Mouse (Mus musculus) MEL (cell line): ENCODE data around the gene Zkscan6. TPM values are rescaled to one million over a fixed set of nuclear protein-coding genes. Genes with fewer than 3 reads are reported as not detected.
A peak's percentile ranks its signal among the peaks of the same experiment; 100 is the strongest.

ENCODE experiments used
- DNase-seq: peaks from one replicate; pipeline ENCODE4 v3.0.0; 2011; ENCODE audit warnings: low read depth, low spot score
- H3K27ac ChIP-seq: 2 replicates; pipeline ENCODE4 v1.5.1; 2012; ENCODE audit warnings: low read depth, mild to moderate bottlenecking, control low read depth, low read length, moderate library complexity; ENCODE audit not compliant: control insufficient read depth
- H3K27me3 ChIP-seq, 2 experiments: fragments of 150-350 bp in 1 of 2; sonication (generic) in 1 of 2; 2 replicates each; pipeline ENCODE4 v1.6.1; 2012; ENCODE audit warnings: low read length in 2 of 2, mild to moderate bottlenecking in 2 of 2, improper control_type of control experiment in 1 of 2, moderate library complexity in 1 of 2; ENCODE audit not compliant: insufficient read depth in 2 of 2, control insufficient read depth in 1 of 2
- H3K36me3 ChIP-seq, 2 experiments: 2 replicates each; pipeline ENCODE4 v1.6.1; 2012 to 2014; ENCODE audit warnings: low read length in 2 of 2, improper control_type of control experiment in 1 of 2, inconsistent platforms in 1 of 2, mild to moderate bottlenecking in 1 of 2; ENCODE audit not compliant: insufficient read depth in 2 of 2, control insufficient read depth in 1 of 2
- H3K4me1 ChIP-seq, 2 experiments: fragments of 150-350 bp in 1 of 2; sonication (generic) in 1 of 2; 2 replicates each; pipeline ENCODE4 v1.6.1; 2012; ENCODE audit warnings: low read length in 2 of 2, improper control_type of control experiment in 1 of 2, mild to moderate bottlenecking in 1 of 2; ENCODE audit not compliant: insufficient read depth in 2 of 2, control insufficient read depth in 1 of 2
- H3K4me3 ChIP-seq, 2 experiments: fragments of 150-350 bp in 1 of 2; sonication (generic) in 1 of 2; 2 replicates each; pipeline ENCODE4 v1.5.1; 2012; ENCODE audit warnings: low read depth in 2 of 2, low read length in 2 of 2, mild to moderate bottlenecking in 2 of 2, moderate library complexity in 2 of 2, control low read depth in 1 of 2, improper control_type of control experiment in 1 of 2; ENCODE audit not compliant: control insufficient read depth in 1 of 2, insufficient read depth in 1 of 2
- H3K79me2 ChIP-seq: 2 replicates; pipeline ENCODE4 v1.6.1; 2012; ENCODE audit warnings: mild to moderate bottlenecking, low read length, moderate library complexity; ENCODE audit not compliant: control insufficient read depth, poor library complexity, insufficient read depth
- H3K9ac ChIP-seq: 2 replicates; pipeline ENCODE4 v1.6.1; 2012; ENCODE audit warnings: low read depth, mild to moderate bottlenecking, control low read depth, low read length, moderate library complexity; ENCODE audit not compliant: control insufficient read depth, poor library complexity, severe bottlenecking
- H3K9me3 ChIP-seq: fragments of 150-350 bp; sonication (generic); replicated peaks from 2 replicates; pipeline ENCODE4 v1.6.1; 2012; ENCODE audit warnings: mild to moderate bottlenecking, low read length, improper control_type of control experiment, moderate library complexity; ENCODE audit not compliant: insufficient read depth
- BHLHE40 ChIP-seq: IDR thresholded peaks from 2 replicates; pipeline ENCODE4 v1.6.1; 2012; ENCODE audit warnings: low read depth, mild to moderate bottlenecking, inconsistent platforms, low read length, improper control_type of control experiment, borderline replicate concordance
- CHD1 ChIP-seq: IDR thresholded peaks from 2 replicates; pipeline ENCODE4 v1.6.1; 2012; ENCODE audit warnings: low read depth, mild to moderate bottlenecking, inconsistent platforms, low read length, improper control_type of control experiment
- CHD2 ChIP-seq: IDR thresholded peaks from 2 replicates; pipeline ENCODE4 v1.6.1; 2011; ENCODE audit warnings: low read length, improper control_type of control experiment
- CTCF ChIP-seq, 3 experiments: IDR thresholded peaks in 2 of 3; conservative IDR thresholded peaks in 1 of 3; 2 replicates each; pipeline ENCODE4 v1.5.1; 2011 to 2012; ENCODE audit warnings: low read length in 3 of 3, low read depth in 2 of 3, mild to moderate bottlenecking in 2 of 3, improper control_type of control experiment in 1 of 3, inconsistent platforms in 1 of 3, mixed read lengths in 1 of 3, moderate library complexity in 1 of 3; ENCODE audit not compliant: control insufficient read depth in 1 of 3, insufficient read depth in 1 of 3, poor library complexity in 1 of 3, severe bottlenecking in 1 of 3
- E2F4 ChIP-seq: IDR thresholded peaks from 2 replicates; pipeline ENCODE4 v1.6.1; 2011; ENCODE audit warnings: low read depth, low read length, improper control_type of control experiment, borderline replicate concordance
- ELF1 ChIP-seq: IDR thresholded peaks from 2 replicates; pipeline ENCODE4 v1.6.1; 2014; ENCODE audit warnings: low read depth, mild to moderate bottlenecking, inconsistent platforms, low read length, improper control_type of control experiment, moderate library complexity
- ETS1 ChIP-seq: IDR thresholded peaks from 2 replicates; pipeline ENCODE4 v1.6.1; 2012; ENCODE audit warnings: low read depth, mild to moderate bottlenecking, inconsistent platforms, low read length, improper control_type of control experiment, moderate library complexity
- GABPA ChIP-seq: IDR thresholded peaks from 2 replicates; pipeline ENCODE4 v1.6.1; 2012; ENCODE audit warnings: low read depth, mild to moderate bottlenecking, inconsistent platforms, low read length, improper control_type of control experiment, moderate library complexity
- GATA1 ChIP-seq: IDR thresholded peaks from 2 replicates; pipeline ENCODE4 v1.6.1; 2011; ENCODE audit warnings: low read depth, low read length, improper control_type of control experiment
- HCFC1 ChIP-seq: IDR thresholded peaks from 2 replicates; pipeline ENCODE4 v1.6.1; 2012; ENCODE audit warnings: low read depth, mild to moderate bottlenecking, inconsistent platforms, low read length, improper control_type of control experiment, moderate library complexity
- JUND ChIP-seq: IDR thresholded peaks from 2 replicates; pipeline ENCODE4 v1.6.1; 2011; ENCODE audit warnings: low read depth, mild to moderate bottlenecking, improper control_type of control experiment, low read length
- KAT2A ChIP-seq: conservative IDR thresholded peaks from 2 replicates; pipeline ENCODE4 v1.6.1; 2012; ENCODE audit warnings: low read depth, low read length, improper control_type of control experiment, inconsistent platforms
- MAFK ChIP-seq: IDR thresholded peaks from 2 replicates; pipeline ENCODE4 v1.6.1; 2011; ENCODE audit warnings: low read depth, mild to moderate bottlenecking, low read length, improper control_type of control experiment, borderline replicate concordance
- MAZ ChIP-seq: IDR thresholded peaks from 2 replicates; pipeline ENCODE4 v1.6.1; 2012; ENCODE audit warnings: low read depth, mild to moderate bottlenecking, inconsistent platforms, low read length, improper control_type of control experiment
- MEF2A ChIP-seq: IDR thresholded peaks from 2 replicates; pipeline ENCODE4 v1.6.1; 2014; ENCODE audit warnings: low read depth, mild to moderate bottlenecking, inconsistent platforms, low read length, improper control_type of control experiment; ENCODE audit not compliant: poor library complexity, insufficient replicate concordance, severe bottlenecking; ENCODE audit errors: extremely low read depth
- MXI1 ChIP-seq: IDR thresholded peaks from 2 replicates; pipeline ENCODE4 v1.6.1; 2011; ENCODE audit warnings: mild to moderate bottlenecking, low read depth, low read length, improper control_type of control experiment
- MYB ChIP-seq: IDR thresholded peaks from 2 replicates; pipeline ENCODE4 v1.6.1; 2011; ENCODE audit warnings: mild to moderate bottlenecking, low read depth, low read length, improper control_type of control experiment
- MYC ChIP-seq: IDR thresholded peaks from 2 replicates; pipeline ENCODE4 v1.6.1; 2011; ENCODE audit warnings: low read depth, mild to moderate bottlenecking, low read length, improper control_type of control experiment, moderate library complexity
- NELFE ChIP-seq: IDR thresholded peaks from 2 replicates; pipeline ENCODE4 v1.6.1; 2011; ENCODE audit warnings: low read depth, low read length, improper control_type of control experiment
- NRF1 ChIP-seq: IDR thresholded peaks from 2 replicates; pipeline ENCODE4 v1.6.1; 2014; ENCODE audit warnings: low read depth, mild to moderate bottlenecking, inconsistent platforms, low read length, improper control_type of control experiment, moderate library complexity; ENCODE audit not compliant: poor library complexity, insufficient read depth, severe bottlenecking
- POLR2A ChIP-seq, 2 experiments: IDR thresholded peaks; 2 replicates each; pipeline ENCODE4 v1.6.1; 2011 to 2012; ENCODE audit warnings: low read length in 2 of 2, mild to moderate bottlenecking in 2 of 2, control low read depth in 1 of 2, improper control_type of control experiment in 1 of 2, low read depth in 1 of 2, moderate library complexity in 1 of 2; ENCODE audit not compliant: control insufficient read depth in 1 of 2, insufficient read depth in 1 of 2, poor library complexity in 1 of 2
- POLR2AphosphoS2 ChIP-seq: IDR thresholded peaks from 2 replicates; pipeline ENCODE4 v1.6.1; 2011; ENCODE audit warnings: low read length, improper control_type of control experiment
- POLR2AphosphoS5 ChIP-seq: IDR thresholded peaks from 2 replicates; pipeline ENCODE4 v1.6.1; 2012; ENCODE audit warnings: low read depth, borderline replicate concordance, mild to moderate bottlenecking, inconsistent platforms, low read length, moderate library complexity, mixed read lengths
- RAD21 ChIP-seq: IDR thresholded peaks from 2 replicates; pipeline ENCODE4 v1.6.1; 2011; ENCODE audit warnings: mild to moderate bottlenecking, low read depth, low read length, improper control_type of control experiment
- RCOR1 ChIP-seq: IDR thresholded peaks from 2 replicates; pipeline ENCODE4 v1.6.1; 2012; ENCODE audit warnings: low read depth, mild to moderate bottlenecking, inconsistent platforms, low read length, improper control_type of control experiment
- SIN3A ChIP-seq: IDR thresholded peaks from 2 replicates; pipeline ENCODE4 v1.6.1; 2012; ENCODE audit warnings: low read length, improper control_type of control experiment, inconsistent platforms
- TAL1 ChIP-seq: IDR thresholded peaks from 2 replicates; pipeline ENCODE4 v1.6.1; 2012; ENCODE audit warnings: mild to moderate bottlenecking, inconsistent platforms, low read length, moderate library complexity, mixed read lengths
- TBP ChIP-seq: IDR thresholded peaks from 2 replicates; pipeline ENCODE4 v1.8.0; 2011; ENCODE audit warnings: low read depth, low read length, improper control_type of control experiment
- TCF12 ChIP-seq: IDR thresholded peaks from 2 replicates; pipeline ENCODE4 v1.6.1; 2014; ENCODE audit warnings: low read depth, mild to moderate bottlenecking, inconsistent platforms, low read length, improper control_type of control experiment, moderate library complexity
- UBTF ChIP-seq: IDR thresholded peaks from 2 replicates; pipeline ENCODE4 v1.6.1; 2012; ENCODE audit warnings: low read depth, mild to moderate bottlenecking, inconsistent platforms, low read length, improper control_type of control experiment, moderate library complexity, borderline replicate concordance; ENCODE audit not compliant: insufficient read depth
- USF1 ChIP-seq: IDR thresholded peaks from 2 replicates; pipeline ENCODE4 v1.6.1; 2014; ENCODE audit warnings: low read depth, mild to moderate bottlenecking, inconsistent platforms, low read length, improper control_type of control experiment, moderate library complexity
- USF2 ChIP-seq, 2 experiments: IDR thresholded peaks; 2 replicates each; pipeline ENCODE4 v1.6.1; 2011 to 2012; ENCODE audit warnings: improper control_type of control experiment in 2 of 2, low read length in 2 of 2, borderline replicate concordance in 1 of 2, inconsistent platforms in 1 of 2, low read depth in 1 of 2, mild to moderate bottlenecking in 1 of 2; ENCODE audit not compliant: insufficient read depth in 1 of 2
- ZC3H11A ChIP-seq: IDR thresholded peaks from 2 replicates; pipeline ENCODE4 v1.6.1; 2012; ENCODE audit warnings: low read depth, mild to moderate bottlenecking, inconsistent platforms, low read length, improper control_type of control experiment
- ZKSCAN1 ChIP-seq: IDR thresholded peaks from 2 replicates; pipeline ENCODE4 v1.6.1; 2012; ENCODE audit warnings: low read depth, mild to moderate bottlenecking, inconsistent platforms, low read length, improper control_type of control experiment, moderate library complexity
- ZNF384 ChIP-seq: IDR thresholded peaks from 2 replicates; pipeline ENCODE4 v1.6.1; 2012; ENCODE audit warnings: low read depth, mild to moderate bottlenecking, inconsistent platforms, low read length, improper control_type of control experiment
- polyA plus RNA-seq, 2 experiments: library from polyadenylated mRNA; stranded (reverse) in 1 of 2; unstranded in 1 of 2; fragments of >175 nt in 1 of 2; fragments of >200 nt in 1 of 2; gene quantifications; 2 replicates each; pipeline versions ENCODE4 v1.2.1 to v1.2.4; 2012; ENCODE audit warnings: low replicate concordance in 2 of 2, low read depth in 1 of 2; ENCODE audit not compliant: insufficient read length in 2 of 2, insufficient read depth in 1 of 2, missing spikeins in 1 of 2
- total RNA-seq: library from RNA; depleted of rRNA; stranded (reverse); fragments of 300-350 nt; gene quantifications from 2 replicates; pipeline ENCODE4 v1.2.3, GENCODE M21; 2012; rRNA removed

The Zkscan6 gene
- total RNA-seq (16.5 and 18.1 TPM in 2 replicates), polyA plus RNA-seq (10 to 100 TPM in 1 of 2 experiments, not detected in 1; 12.0 TPM)

DNA sequence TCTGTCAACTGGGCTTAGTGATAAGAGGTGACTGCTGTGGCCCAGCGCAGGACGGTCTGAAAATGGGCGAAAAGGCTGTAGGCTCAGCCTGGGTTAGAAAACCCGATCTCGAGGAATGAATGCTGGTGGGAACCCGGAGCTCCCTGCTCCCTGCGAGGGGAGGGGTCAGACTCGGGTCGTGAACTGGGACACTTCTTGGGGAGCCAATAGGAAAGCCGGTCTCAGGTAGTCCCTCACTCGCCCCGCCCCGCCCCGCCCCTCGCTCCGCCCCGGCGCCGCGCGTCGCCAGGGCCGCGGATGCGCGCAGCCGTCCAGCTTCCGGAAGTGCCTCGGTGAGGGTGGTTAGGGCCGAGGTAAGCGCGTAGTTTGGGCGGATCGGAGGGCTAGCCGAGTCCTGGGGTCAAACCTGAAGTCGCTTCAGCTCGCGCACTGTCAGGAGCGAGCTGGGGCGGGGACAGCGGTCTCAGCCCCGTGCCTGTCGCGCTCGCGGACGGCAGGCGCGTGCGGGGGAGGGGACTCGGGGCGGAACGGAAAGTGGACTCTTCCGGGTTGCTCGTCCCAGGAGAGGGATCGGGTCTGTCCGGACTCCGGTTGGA lies at the start of gene Zkscan6:
Zkscan6 (plus strand) TSS at position 267 of the 596 bp plus-strand sequence.
- H3K9ac ChIP-seq = peak within 1 kb of the TSS; percentile 76
- peaks cover 0 to 22% of the 10 kb centered on the region in 2 experiments; a peak in 2 of 4 replicates for H3K36me3 ChIP-seq
- H3K4me1 ChIP-seq = peaks cover 4 to 11% of the 10 kb centered on the region in 2 experiments; a peak in 3 of 4 replicates
- H3K27me3 ChIP-seq = no peaks in the 10 kb centered on the region
- peak within 1 kb of the TSS; percentile 75 to 93 for H3K4me3 ChIP-seq
- H3K79me2 ChIP-seq = peaks cover 17% of the 10 kb centered on the region
- peak within 1 kb of the TSS; percentile 77 for H3K27ac ChIP-seq
- DNase-seq = peak; percentile 97
- H3K9me3 ChIP-seq = no peaks in the 10 kb centered on the region
- TF ChIP-seq MAZ = peak; percentile 58
- TF ChIP-seq NELFE = peak; percentile 80
- TF ChIP-seq SIN3A = peak; percentile 82
- peak; percentile 58; the same call in 1 of the 2 replicates for TF ChIP-seq TBP
- peak; percentile 87 for TF ChIP-seq POLR2AphosphoS2
- no peak for TF ChIP-seq GATA1
- no peak for TF ChIP-seq ETS1
- no peak for TF ChIP-seq MAFK
- no peak for TF ChIP-seq USF2 (IDR thresholded peaks at IDR 0.05; ENCODE audit: borderline replicate concordance in 1 of 2, insufficient read depth in 1 of 2, low read depth in 1 of 2, low read length in 2 of 2)
- TF ChIP-seq USF1 = no peak
- no peak for TF ChIP-seq ZNF384
- TF ChIP-seq JUND = no peak
- no peak for TF ChIP-seq ZKSCAN1
- no peak for TF ChIP-seq MYB
- TF ChIP-seq E2F4 = no peak
- TF ChIP-seq KAT2A = peak; percentile 22; the same call in 1 of the 2 replicates
- TF ChIP-seq RAD21 = no peak
- peak; percentile 58; the same call in 1 of the 2 replicates for TF ChIP-seq BHLHE40
- peak; percentile 61 for TF ChIP-seq NRF1
- peak; percentile 61 to 88 for TF ChIP-seq POLR2A (IDR thresholded peaks at IDR 0.05; ENCODE audit: control insufficient read depth in 1 of 2, insufficient read depth in 1 of 2, low read depth in 1 of 2, low read length in 2 of 2, poor library complexity in 1 of 2)
- TF ChIP-seq GABPA = no peak
- TF ChIP-seq HCFC1 = peak; percentile 76
- peak; percentile 22; the same call in 1 of the 2 replicates for TF ChIP-seq UBTF
- TF ChIP-seq MXI1 = 0 out of 2 replicates have a peak, but pooled peaks have one; percentile 83
- TF ChIP-seq POLR2AphosphoS5 = no peak
- no peak for TF ChIP-seq ZC3H11A
- no peak for TF ChIP-seq CHD1
- TF ChIP-seq ELF1 = peak; percentile 92
- 0 out of 2 replicates have a peak, but pooled peaks have one; percentile 35 for TF ChIP-seq TCF12
- 0 out of 2 replicates have a peak, but pooled peaks have one; percentile 25 for TF ChIP-seq RCOR1
- 0 out of 2 replicates have a peak, but pooled peaks have one; percentile 17 for TF ChIP-seq CHD2
- no peak for TF ChIP-seq MEF2A
- TF ChIP-seq MYC = peak; percentile 70; the same call in 1 of the 2 replicates
- no peak for TF ChIP-seq CTCF (IDR thresholded peaks at IDR 0.05 in 2 of 3, conservative IDR thresholded peaks at IDR 0.05 in 1 of 3; ENCODE audit: control insufficient read depth in 1 of 3, insufficient read depth in 1 of 3, low read depth in 2 of 3, low read length in 3 of 3, poor library complexity in 1 of 3, severe bottlenecking in 1 of 3)
- TF ChIP-seq TAL1 = no peak
